Mouse (Mus musculus) kidney, postnatal 25 days (tissue): ENCODE measurements around the gene Bcl2.

Source experiments
- DNase-seq, 2 experiments: peaks; one replicate each; pipeline ENCODE4 v3.0.0; 2021; ENCODE audit warnings: mixed read lengths in 2 of 2

Bcl2 gene

GRCm38 (mm10) chr1:106712330-106712729 lies 1.7 kb downstream of the Bcl2 start:
- DNase-seq = peak; percentile 67 to 70

GRCm38 (mm10) chr1:106711356-106712125 lies 2.5 kb downstream of the Bcl2 start:
- DNase-seq = peak in 1 of 2 experiments; percentile 27

GRCm38 (mm10) chr1:106710202-106710601 lies 3.9 kb downstream of the Bcl2 start:
- no peak for DNase-seq

GRCm38 (mm10) chr1:106707036-106707880 lies 6.8 kb downstream of the Bcl2 start:
- no peak for DNase-seq

- no peak for DNase-seq
These were observed 10.9 kb downstream of the Bcl2 start for GRCm38 (mm10) chr1:106703183-106703582.

GRCm38 (mm10) chr1:106702471-106703175 lies 11.5 kb downstream of the Bcl2 start:
- DNase-seq = no peak

GRCm38 (mm10) chr1:106700520-106701114 lies 13.5 kb downstream of the Bcl2 start:
- no peak for DNase-seq

- DNase-seq = no peak
These were observed 17.6 kb downstream of the Bcl2 start for GRCm38 (mm10) chr1:106696472-106696871.

- no peak for DNase-seq
These were observed 18.4 kb downstream of the Bcl2 start for GRCm38 (mm10) chr1:106695649-106696048.

- peak; percentile 28 to 52 for DNase-seq
These were observed 19.8 kb downstream of the Bcl2 start for GRCm38 (mm10) chr1:106694316-106694715.

GRCm38 (mm10) chr1:106692599-106692998 lies 21.5 kb downstream of the Bcl2 start:
- no peak for DNase-seq

GRCm38 (mm10) chr1:106690887-106691286 lies 23.2 kb downstream of the Bcl2 start:
- DNase-seq = no peak

GRCm38 (mm10) chr1:106688161-106688516 lies 25.9 kb downstream of the Bcl2 start:
- DNase-seq = peak in 1 of 2 experiments; percentile 24

GRCm38 (mm10) chr1:106687435-106688160 lies 26.5 kb downstream of the Bcl2 start:
- DNase-seq = peak; percentile 71 to 89

- peak in 1 of 2 experiments; percentile 32 for DNase-seq
These were observed 28.4 kb downstream of the Bcl2 start for GRCm38 (mm10) chr1:106685702-106686101.

- DNase-seq = no peak
These were observed 29.5 kb downstream of the Bcl2 start for GRCm38 (mm10) chr1:106684546-106684945.

- DNase-seq = peak in 1 of 2 experiments; percentile 32
These were observed 31.2 kb downstream of the Bcl2 start for GRCm38 (mm10) chr1:106682829-106683228.

- no peak for DNase-seq
These were observed 34.1 kb downstream of the Bcl2 start for GRCm38 (mm10) chr1:106679800-106680515.

- no peak for DNase-seq
These were observed 36.0 kb downstream of the Bcl2 start for GRCm38 (mm10) chr1:106678060-106678478.

GRCm38 (mm10) chr1:106666140-106667088 lies 47.7 kb downstream of the Bcl2 start:
- peak; percentile 36 to 53 for DNase-seq
